Mouse (Mus musculus): Measurements from ENCODE around the gene Cyp2b13.
"Not testable (repeated sequence)": the region's sequence is repeated elsewhere in the genome, so short reads cannot be mapped to it uniquely, and the experiment has no call there.

DNA sequence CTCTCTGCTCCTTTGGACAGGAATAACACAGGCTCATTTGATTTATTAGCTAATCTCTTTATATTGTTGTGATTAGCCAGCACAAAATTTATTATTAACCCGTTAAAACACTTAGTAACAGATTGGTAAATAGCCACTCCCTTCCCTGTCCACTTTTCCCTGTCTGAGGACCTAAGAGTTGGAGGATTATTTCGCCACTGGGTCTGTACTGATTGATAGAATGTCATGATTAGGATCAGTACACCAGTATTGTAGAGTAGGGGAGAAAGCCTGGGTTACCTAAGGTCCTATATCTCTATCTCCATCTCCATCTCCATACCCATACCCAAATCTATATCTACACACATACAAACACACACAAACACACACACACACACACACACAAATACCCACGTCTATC lies 82.4 kb downstream of the Cyp2b13 start:
- not testable (repeated sequence) for TF ChIP-seq POLR2A (IDR thresholded peaks at IDR 0.05; ENCODE audit: insufficient read depth, low read length); CTCF (IDR thresholded peaks at IDR 0.05; ENCODE audit: low read depth, low read length)
